Mouse (Mus musculus): Measurements from ENCODE around the gene Zfp57. TPM values are rescaled to one million over a fixed set of nuclear protein-coding genes. Genes with fewer than 3 reads are reported as not detected.
"Not testable (repeated sequence)": the region's sequence is repeated elsewhere in the genome, so short reads cannot be mapped to it uniquely, and the experiment has no call there.

The Zfp57 gene
- 1 to 10 TPM; 2.0 to 2.1 TPM for total RNA-seq (2021)
- 0.70 and 0.98 TPM in 2 replicates for polyA plus RNA-seq (2012; rRNA removed)
- long read RNA-seq, partial matches to known transcripts: 0 of 2 reads
- long read RNA-seq, other reads (novel, unspliced or antisense): 0 of 2 reads

GRCm38 (mm10) chr17:37000863-37001262, at the start of gene Zfp57:
Gene Zfp57 (plus strand): TSS chr17:37001163.
- DNase-seq: no peak

- DNase-seq: no peak
Observed at GRCm38 (mm10) chr17:36952631-36953030, 48.3 kb upstream of the Zfp57 start.

GRCm38 (mm10) chr17:36953062-36953461, 47.9 kb upstream of the Zfp57 start:
- no peak for DNase-seq

- DNase-seq: peak; percentile 96
Observed at GRCm38 (mm10) chr17:36957999-36958743, 42.8 kb upstream of the Zfp57 start, which contains the start of the genes Znrd1 and Znrd1as. Gene Znrd1 (minus strand): TSS chr17:36958559. Gene Znrd1as (plus strand): TSS chr17:36958592.

- DNase-seq: no peak
Observed at GRCm38 (mm10) chr17:36958884-36959283, 42.1 kb upstream of the Zfp57 start.

- DNase-seq: no peak
Observed at GRCm38 (mm10) chr17:36961125-36961524, 39.8 kb upstream of the Zfp57 start.

GRCm38 (mm10) chr17:36966875-36967274, 34.1 kb upstream of the Zfp57 start:
- DNase-seq: no peak

GRCm38 (mm10) chr17:36970316-36970890, 30.6 kb upstream of the Zfp57 start:
- no peak for DNase-seq

GRCm38 (mm10) chr17:36971172-36971850, 29.7 kb upstream of the Zfp57 start:
- DNase-seq: no peak

GRCm38 (mm10) chr17:36972791-36973190, 28.2 kb upstream of the Zfp57 start:
- DNase-seq: no peak

GRCm38 (mm10) chr17:36973271-36973787, 27.6 kb upstream of the Zfp57 start:
- no peak for DNase-seq

- no peak for DNase-seq
Observed at GRCm38 (mm10) chr17:36981221-36981813, 19.6 kb upstream of the Zfp57 start, which contains the start of gene 2410137M14Rik. Gene 2410137M14Rik (minus strand): TSS chr17:36981237.

GRCm38 (mm10) chr17:36981845-36982244, 19.1 kb upstream of the Zfp57 start:
- no peak for DNase-seq

- DNase-seq: no peak
Observed at GRCm38 (mm10) chr17:36982253-36983155, 18.5 kb upstream of the Zfp57 start.

- no peak for DNase-seq
Observed at GRCm38 (mm10) chr17:36988475-36988874, 12.5 kb upstream of the Zfp57 start.

- no peak for DNase-seq
Observed at GRCm38 (mm10) chr17:36989437-36989836, 11.5 kb upstream of the Zfp57 start, which contains the start of gene H2-M5. Gene H2-M5 (minus strand): TSS chr17:36989537.

- DNase-seq: not testable (repeated sequence)
Observed at GRCm38 (mm10) chr17:36990630-36991029, 10.3 kb upstream of the Zfp57 start.

GRCm38 (mm10) chr17:36992336-36993104, 8.4 kb upstream of the Zfp57 start:
- DNase-seq: no peak

GRCm38 (mm10) chr17:36993770-36994325, 7.1 kb upstream of the Zfp57 start:
- DNase-seq: no peak

- DNase-seq: no peak
Observed at GRCm38 (mm10) chr17:36994528-36994927, 6.4 kb upstream of the Zfp57 start.
